Mouse (Mus musculus) midbrain, embryonic 10.5 days (tissue): ENCODE measurements around the gene Sypl. TPM values are rescaled to one million over a fixed set of nuclear protein-coding genes. Genes with fewer than 3 reads are reported as not detected.

ENCODE experiments used
- DNase-seq: peaks from one replicate; pipeline ENCODE4 v3.0.0-alpha.2; 2017; ENCODE audit warnings: low spot score
- H3K27ac ChIP-seq: fragments of 300-500 bp; sonication (generic); replicated peaks from 2 replicates; pipeline ENCODE4 v1.5.1; 2016; ENCODE audit warnings: mild to moderate bottlenecking
- H3K27me3 ChIP-seq: fragments of 300-500 bp; sonication (generic); 2 replicates; pipeline ENCODE4 v1.6.1; 2016; ENCODE audit warnings: low read depth, mild to moderate bottlenecking; ENCODE audit not compliant: poor library complexity, severe bottlenecking
- H3K36me3 ChIP-seq: fragments of 300-500 bp; sonication (generic); 2 replicates; pipeline ENCODE4 v1.6.1; 2016; ENCODE audit warnings: mild to moderate bottlenecking, moderate library complexity
- H3K4me1 ChIP-seq: fragments of 300-500 bp; sonication (generic); 2 replicates; pipeline ENCODE4 v1.6.1; 2016
- H3K4me3 ChIP-seq: fragments of 300-500 bp; sonication (generic); 2 replicates; pipeline ENCODE4 v1.5.1; 2016; ENCODE audit warnings: mild to moderate bottlenecking, moderate library complexity
- H3K9me3 ChIP-seq: fragments of 300-500 bp; sonication (generic); replicated peaks from 2 replicates; pipeline ENCODE4 v1.6.1; 2016; ENCODE audit warnings: mild to moderate bottlenecking
- WGBS: fragments of 180-500 bp; shearing (Covaris S2); methylation state at CpG from one replicate; pipeline ENCODE4 v1.1.7; 2016; 5-methylcytosine and 5-hydroxymethylcytosine counted together
- polyA plus RNA-seq: library from polyadenylated mRNA; unstranded; fragments of >200 nt; fragmentation: Nextera tagmentation; extraction: Ambion mirVana; gene quantifications from 2 replicates; pipeline ENCODE4 v1.2.1, GENCODE M21; 2016

Sypl gene
- 41.7 and 47.7 TPM in 2 replicates for polyA plus RNA-seq

- Histone ChIP-seq H3K27me3 (no peaks in the 10 kb centered on the region), H3K9me3 (no peaks in the 10 kb centered on the region), H3K36me3 (no peaks in the 10 kb centered on the region), H3K27ac (peak within 1 kb of the TSS; percentile 94), H3K4me3 (peak within 1 kb of the TSS; percentile 80), H3K4me1 (peaks cover 41% of the 10 kb centered on the region)
- peak; percentile 97 for DNase-seq
- under 1% methylated on average over 51 of the region's 52 CpGs for WGBS
These were observed at the start of gene Sypl for GRCm38 (mm10) chr12:32953596-32954215. Gene Sypl, plus strand, starts transcription at chr12:32953891.

GRCm38 (mm10) chr12:32909686-32910085 lies 44.0 kb upstream of the Sypl start:
- DNase-seq = no peak
- 62% methylated on average over 10 of the region's 10 CpGs for WGBS
- Histone ChIP-seq H3K27me3 (no peaks in the 10 kb centered on the region), H3K27ac (no peak overlapping the region), H3K4me1 (peaks cover 17% of the 10 kb centered on the region), H3K4me3 (no peak overlapping the region), H3K36me3 (no peaks in the 10 kb centered on the region), H3K9me3 (no peaks in the 10 kb centered on the region)

- DNase-seq = peak; percentile 66
- peak overlapping the region; percentile 34 for H3K4me3 ChIP-seq
- 16% methylated on average over 11 of the region's 11 CpGs for WGBS
- H3K4me1 ChIP-seq = peaks cover 17% of the 10 kb centered on the region
- no peaks in the 10 kb centered on the region for H3K9me3 ChIP-seq
- no peaks in the 10 kb centered on the region for H3K27me3 ChIP-seq
- H3K27ac ChIP-seq = no peak overlapping the region
- no peaks in the 10 kb centered on the region for H3K36me3 ChIP-seq
These were observed 43.6 kb upstream of the Sypl start for GRCm38 (mm10) chr12:32910092-32910491.

- peak; percentile 70 for DNase-seq
- H3K4me3 ChIP-seq = peak overlapping the region; percentile 34
- WGBS = 35% methylated on average over 15 of the region's 15 CpGs
- H3K27me3 ChIP-seq = no peaks in the 10 kb centered on the region
- H3K9me3 ChIP-seq = no peaks in the 10 kb centered on the region
- peaks cover 17% of the 10 kb centered on the region for H3K4me1 ChIP-seq
- H3K36me3 ChIP-seq = no peaks in the 10 kb centered on the region
- no peak overlapping the region for H3K27ac ChIP-seq
These were observed 43.0 kb upstream of the Sypl start for GRCm38 (mm10) chr12:32910560-32911194.

- Histone ChIP-seq H3K9me3 (no peaks in the 10 kb centered on the region), H3K4me1 (peaks cover 17% of the 10 kb centered on the region), H3K27me3 (no peaks in the 10 kb centered on the region), H3K36me3 (no peaks in the 10 kb centered on the region), H3K27ac (no peak overlapping the region), H3K4me3 (no peak overlapping the region)
- DNase-seq = no peak
- 22% methylated on average over 4 of the region's 4 CpGs for WGBS
These were observed 42.1 kb upstream of the Sypl start for GRCm38 (mm10) chr12:32911569-32911968.

- Histone ChIP-seq H3K27me3 (no peaks in the 10 kb centered on the region), H3K4me1 (peaks cover 17% of the 10 kb centered on the region), H3K36me3 (no peaks in the 10 kb centered on the region), H3K4me3 (no peak overlapping the region), H3K27ac (no peak overlapping the region), H3K9me3 (no peaks in the 10 kb centered on the region)
- WGBS = 83% methylated on average over 5 of the region's 5 CpGs
- no peak for DNase-seq
These were observed 40.9 kb upstream of the Sypl start for GRCm38 (mm10) chr12:32912772-32913171.

- Histone ChIP-seq H3K4me3 (no peak overlapping the region), H3K36me3 (no peaks in the 10 kb centered on the region), H3K27me3 (no peaks in the 10 kb centered on the region), H3K27ac (no peak overlapping the region), H3K9me3 (no peaks in the 10 kb centered on the region), H3K4me1 (no peaks in the 10 kb centered on the region)
- WGBS = 79% methylated on average over 7 of the region's 7 CpGs
- DNase-seq = no peak
These were observed 35.0 kb upstream of the Sypl start for GRCm38 (mm10) chr12:32918683-32919082.

- WGBS = 33% methylated on average over 3 of the region's 3 CpGs
- Histone ChIP-seq H3K4me1 (no peaks in the 10 kb centered on the region), H3K27ac (no peak overlapping the region), H3K9me3 (no peaks in the 10 kb centered on the region), H3K36me3 (no peaks in the 10 kb centered on the region), H3K27me3 (no peaks in the 10 kb centered on the region), H3K4me3 (no peak overlapping the region)
- no peak for DNase-seq
These were observed 34.6 kb upstream of the Sypl start for GRCm38 (mm10) chr12:32919091-32919490.

- H3K9me3 ChIP-seq = no peaks in the 10 kb centered on the region
- WGBS = 85% methylated on average over 5 of the region's 5 CpGs
- H3K27me3 ChIP-seq = no peaks in the 10 kb centered on the region
These were observed 34.2 kb upstream of the Sypl start for GRCm38 (mm10) chr12:32919527-32919926.

GRCm38 (mm10) chr12:32920185-32920788 lies 33.4 kb upstream of the Sypl start:
- DNase-seq = peak; percentile 25
- no peaks in the 10 kb centered on the region for H3K27me3 ChIP-seq
- H3K36me3 ChIP-seq = no peaks in the 10 kb centered on the region
- no peaks in the 10 kb centered on the region for H3K9me3 ChIP-seq
- no peaks in the 10 kb centered on the region for H3K4me1 ChIP-seq
- no peak overlapping the region for H3K27ac ChIP-seq
- WGBS = 71% methylated on average over 8 of the region's 8 CpGs
- no peak overlapping the region for H3K4me3 ChIP-seq

More at GRCm38 (mm10) chr12:32919527-32919926, 34.2 kb upstream of the Sypl start:
- H3K36me3 ChIP-seq = no peaks in the 10 kb centered on the region
- no peaks in the 10 kb centered on the region for H3K4me1 ChIP-seq
- no peak for DNase-seq
- no peak overlapping the region for H3K27ac ChIP-seq
- H3K4me3 ChIP-seq = no peak overlapping the region

- H3K36me3 ChIP-seq = no peaks in the 10 kb centered on the region
- no peak for DNase-seq
- H3K9me3 ChIP-seq = no peaks in the 10 kb centered on the region
- no peak overlapping the region for H3K4me3 ChIP-seq
- H3K27me3 ChIP-seq = no peaks in the 10 kb centered on the region
- peaks cover 3% of the 10 kb centered on the region for H3K4me1 ChIP-seq
- WGBS = 88% methylated on average over 4 of the region's 4 CpGs
- H3K27ac ChIP-seq = no peak overlapping the region
These were observed 32.6 kb upstream of the Sypl start for GRCm38 (mm10) chr12:32921071-32921470.

GRCm38 (mm10) chr12:32921532-32922131 lies 32.1 kb upstream of the Sypl start:
- Histone ChIP-seq H3K27ac (no peak overlapping the region), H3K4me3 (no peak overlapping the region), H3K9me3 (no peaks in the 10 kb centered on the region), H3K4me1 (peaks cover 9% of the 10 kb centered on the region), H3K36me3 (no peaks in the 10 kb centered on the region), H3K27me3 (no peaks in the 10 kb centered on the region)
- DNase-seq = no peak
- WGBS = 91% methylated on average over 7 of the region's 7 CpGs

- no peak overlapping the region for H3K4me3 ChIP-seq
- peaks cover 16% of the 10 kb centered on the region for H3K4me1 ChIP-seq
- 35% methylated on average over 3 of the region's 3 CpGs for WGBS
- no peaks in the 10 kb centered on the region for H3K9me3 ChIP-seq
- H3K27ac ChIP-seq = no peak overlapping the region
- H3K27me3 ChIP-seq = no peaks in the 10 kb centered on the region
- no peaks in the 10 kb centered on the region for H3K36me3 ChIP-seq
- no peak for DNase-seq
These were observed 29.4 kb upstream of the Sypl start for GRCm38 (mm10) chr12:32924245-32924644.
